Mouse (Mus musculus) spleen, adult 2 months (tissue): ENCODE measurements around the gene Mrpl33.

Experiments
- CTCF ChIP-seq: fragments of 200-500 bp; IDR thresholded peaks from 2 replicates; pipeline ENCODE4 v1.5.1; 2011; ENCODE audit warnings: mild to moderate bottlenecking, inconsistent platforms; ENCODE audit not compliant: insufficient read depth, insufficient read length, insufficient replicate concordance; ENCODE audit errors: extremely low read depth
- POLR2A ChIP-seq: fragments of 200-500 bp; IDR thresholded peaks from 2 replicates; pipeline ENCODE4 v1.6.1; 2011; ENCODE audit warnings: low read depth, low read length, inconsistent platforms

GRCm38 (mm10) chr5:31687972-31688371, 91.2 kb downstream of the Mrpl33 start:
- TF ChIP-seq CTCF (no peak), POLR2A (no peak)
